Mouse (Mus musculus): ENCODE measurements around the gene N4bp2l2.
"Not testable (repeated sequence)": the region's sequence is repeated elsewhere in the genome, so short reads cannot be mapped to it uniquely, and the experiment has no call there.

Gene N4bp2l2

DNA sequence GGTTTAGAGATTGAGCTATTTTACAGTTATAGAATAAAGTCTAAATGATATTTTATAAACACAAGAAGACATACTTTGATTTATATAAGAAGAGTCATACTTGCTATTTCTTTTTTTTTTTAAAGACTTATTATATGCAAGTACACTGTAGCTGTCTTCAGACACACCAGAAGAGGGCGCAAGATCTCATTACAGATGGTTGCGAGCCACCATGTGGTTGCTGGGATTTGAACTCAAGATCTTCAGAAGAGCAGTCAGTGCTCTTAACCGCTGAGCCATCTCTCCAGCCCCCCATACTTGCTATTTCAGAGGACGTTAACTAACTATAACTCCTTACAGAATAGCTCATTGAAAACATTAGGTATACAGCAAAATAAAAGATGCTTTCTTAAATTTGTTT lies 22.6 kb downstream of the N4bp2l2 start:
- not testable (repeated sequence) for DNase-seq (ENCODE audit: low spot score)

DNA sequence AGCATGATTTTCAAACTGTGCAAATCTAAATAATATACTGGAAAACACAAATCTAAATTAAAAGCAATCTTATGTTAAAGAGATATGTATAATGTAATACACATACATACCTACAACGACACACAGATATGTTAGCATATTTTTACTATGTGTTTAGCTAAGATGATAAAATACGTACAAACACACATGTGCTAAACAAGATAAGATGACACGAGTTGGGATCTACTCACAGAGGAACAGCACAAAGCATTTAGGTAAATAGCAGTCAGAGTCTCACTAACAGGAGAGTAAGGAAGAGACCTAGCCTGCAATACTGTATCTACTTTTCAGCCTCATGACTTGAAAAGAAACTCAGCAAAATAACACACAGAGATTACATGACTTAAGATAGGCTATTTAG lies 24.5 kb downstream of the N4bp2l2 start:
- DNase-seq (ENCODE audit: low spot score), result peak; percentile 62

DNA sequence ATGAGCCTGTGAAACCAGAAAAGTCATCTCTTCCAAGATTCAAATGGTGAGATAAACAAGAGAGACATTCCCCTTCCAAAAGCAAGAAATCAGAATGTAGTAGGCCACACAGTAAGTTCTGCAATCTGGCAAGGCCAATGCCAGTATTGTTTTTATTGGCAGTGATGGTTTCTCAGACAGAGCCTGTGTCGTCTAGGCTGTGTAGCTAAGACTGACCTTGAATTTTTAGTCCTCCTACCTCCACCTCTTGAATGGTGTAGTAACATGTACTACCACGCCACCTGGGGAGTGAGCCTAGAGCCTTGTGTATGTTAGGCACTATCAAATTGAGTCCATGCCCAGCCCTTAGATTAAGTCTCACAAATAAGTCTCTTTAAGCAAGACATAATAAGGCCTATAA lies 36.3 kb downstream of the N4bp2l2 start:
- DNase-seq (ENCODE audit: low spot score), result no peak

DNA sequence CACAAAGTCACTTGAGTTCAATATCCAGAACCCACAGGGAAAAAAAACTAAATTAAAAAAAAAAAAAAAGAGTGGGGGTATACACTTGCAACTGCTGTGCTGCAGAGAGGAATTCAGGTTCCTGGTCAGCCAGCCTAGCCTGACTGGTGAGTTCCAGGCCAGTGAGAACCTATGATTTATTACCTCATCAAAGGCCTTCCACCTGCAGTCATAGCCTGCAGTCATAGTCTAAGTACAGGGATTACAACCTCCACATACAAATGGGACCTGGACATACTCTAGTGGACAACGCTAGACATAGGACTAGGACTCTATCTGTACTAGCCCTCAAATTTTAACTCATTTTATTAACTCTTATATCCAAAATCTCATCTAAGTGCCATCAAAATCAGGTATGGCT lies 36.7 kb downstream of the N4bp2l2 start:
- no peak for DNase-seq (ENCODE audit: low spot score)

DNA sequence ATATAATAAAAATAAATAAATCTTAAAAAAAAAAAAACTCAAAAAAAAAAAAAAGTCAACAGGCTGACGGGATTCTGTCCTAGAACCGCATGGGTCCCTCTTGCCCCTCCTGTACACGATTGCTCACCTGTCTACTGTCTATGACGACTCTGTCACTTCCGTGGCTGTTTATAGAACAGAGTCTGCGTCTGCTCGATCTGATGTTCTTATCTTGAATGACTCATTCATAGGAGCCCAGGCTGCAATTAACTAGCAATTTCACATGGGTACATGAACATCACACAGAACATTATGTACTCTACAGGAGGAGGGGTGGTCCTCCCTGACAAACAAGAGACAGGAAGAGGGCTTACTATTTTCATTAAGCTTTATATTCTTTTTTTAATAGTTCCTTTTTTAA lies 40.5 kb downstream of the N4bp2l2 start:
- no peak for DNase-seq (ENCODE audit: low spot score)

DNA sequence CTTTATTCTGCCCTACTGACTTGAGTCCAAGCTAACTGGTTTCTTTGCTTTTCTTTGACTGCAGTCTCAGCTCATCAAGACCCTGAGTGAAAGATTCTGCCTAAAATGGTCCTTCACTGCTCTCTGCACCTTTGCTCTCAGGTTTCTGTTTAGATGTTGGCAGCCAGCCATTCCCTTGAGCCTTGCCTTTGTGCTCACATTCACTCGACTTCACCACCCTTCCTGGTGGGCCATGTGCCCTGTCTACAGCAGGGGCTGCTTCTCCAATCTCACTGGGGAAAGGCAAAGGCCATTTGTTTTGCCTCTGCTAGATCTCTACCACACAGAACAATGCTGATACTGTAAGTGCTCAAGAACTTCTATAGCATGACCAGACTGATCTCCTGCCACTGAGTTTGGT lies 43.2 kb downstream of the N4bp2l2 start:
- DNase-seq (ENCODE audit: low spot score), result no peak

DNA sequence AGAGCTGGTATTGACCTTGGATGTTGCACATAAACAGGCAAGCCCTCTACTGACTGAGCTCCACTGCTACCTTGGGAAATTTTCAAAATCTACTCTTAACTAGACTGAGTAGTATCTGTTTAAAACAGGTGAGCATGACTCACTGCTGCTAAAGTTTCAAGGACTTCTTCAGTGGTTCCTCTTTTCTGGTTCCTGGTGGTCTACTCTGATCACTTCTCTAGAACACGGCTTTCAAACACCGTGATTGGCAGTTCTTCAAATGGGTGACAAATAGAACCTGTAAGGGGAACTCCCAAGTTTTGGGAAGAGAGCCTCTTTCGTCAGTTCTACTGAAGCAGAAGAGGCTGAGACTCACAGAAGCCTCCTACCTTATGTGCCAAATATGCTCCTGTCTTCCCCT lies 44.4 kb downstream of the N4bp2l2 start:
- DNase-seq (ENCODE audit: low spot score), result no peak

DNA sequence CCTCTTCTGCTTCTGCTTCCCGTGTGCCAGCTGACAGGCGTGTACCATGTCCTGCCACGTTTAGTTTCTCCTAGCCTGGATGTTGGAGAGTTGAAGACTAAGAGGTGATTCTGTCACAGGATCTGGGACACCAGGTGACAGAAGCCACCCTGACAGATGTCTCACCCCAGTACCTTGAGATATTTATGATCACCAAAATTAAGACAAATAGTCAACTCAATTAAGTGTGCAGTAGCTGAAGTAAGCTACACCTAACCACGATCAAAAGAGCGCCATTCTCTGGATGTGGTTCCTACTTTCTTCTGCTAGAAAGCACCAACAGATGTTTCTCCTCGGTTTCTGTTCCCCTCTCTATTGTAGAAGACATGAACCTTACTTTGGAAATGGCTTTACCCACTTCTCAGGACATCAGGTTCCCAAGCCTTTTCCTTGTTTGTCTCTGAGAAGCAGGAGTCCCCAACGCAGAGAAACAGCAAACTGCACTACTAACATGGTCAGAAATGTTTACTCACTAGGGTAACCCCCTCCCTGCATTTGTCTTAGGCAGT lies 45.3 kb downstream of the N4bp2l2 start:
- DNase-seq (ENCODE audit: low spot score), result no peak

DNA sequence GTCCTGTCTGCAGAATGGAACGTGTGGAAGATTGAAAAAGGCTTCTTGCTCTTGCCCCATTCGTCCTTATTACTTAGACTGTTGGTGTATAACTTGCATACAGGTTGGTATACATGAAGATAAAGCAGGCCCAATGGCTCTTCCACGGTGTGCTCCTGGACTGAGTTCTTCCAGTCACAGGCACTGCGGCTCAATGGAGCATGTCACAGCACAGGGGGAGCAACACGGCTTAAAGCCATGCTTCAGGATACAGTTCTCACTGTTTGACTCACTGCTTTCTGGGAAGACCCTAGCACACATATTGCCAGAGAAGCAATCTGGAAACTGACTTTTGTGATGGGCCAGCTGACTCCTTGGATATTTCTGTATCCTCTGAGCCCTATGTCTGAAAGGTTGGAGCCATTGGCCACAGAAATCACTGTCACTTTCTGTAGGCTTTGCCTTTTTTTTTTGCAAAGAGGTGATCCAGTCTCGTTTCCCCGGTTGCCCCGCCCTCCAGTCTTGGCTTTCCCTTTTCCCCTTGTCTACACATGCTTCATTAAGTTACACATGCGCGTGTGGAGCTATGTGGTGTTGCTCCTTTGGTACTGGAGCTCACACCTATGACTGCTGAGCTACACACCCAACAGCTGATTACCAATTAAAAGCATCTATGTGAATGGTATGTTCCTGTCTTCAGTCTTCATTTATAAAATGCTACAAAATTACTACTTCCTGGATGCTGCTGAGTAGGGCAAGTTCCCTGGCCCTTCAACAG lies 47.2 kb downstream of the N4bp2l2 start:
- no peak for DNase-seq (ENCODE audit: low spot score)

DNA sequence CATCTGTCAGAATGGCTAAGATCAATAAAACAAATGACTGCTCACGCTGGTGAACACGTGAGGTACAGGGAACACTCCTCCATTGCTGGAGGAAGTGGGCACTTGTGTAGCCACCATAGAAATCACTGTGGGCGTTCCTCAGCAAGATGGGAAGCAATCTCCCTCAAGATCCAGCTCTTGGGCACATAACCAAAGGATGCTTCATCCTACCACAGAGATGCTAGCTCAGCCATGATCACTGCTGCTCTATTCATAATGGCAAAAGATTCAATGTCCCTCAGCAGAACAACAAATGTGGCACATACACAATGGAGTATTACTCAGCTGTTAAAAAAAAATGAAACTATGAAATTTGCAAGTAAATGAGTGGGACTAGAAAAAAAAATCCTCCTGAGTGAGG lies 49.3 kb downstream of the N4bp2l2 start:
- DNase-seq (ENCODE audit: low spot score), result no peak

DNA sequence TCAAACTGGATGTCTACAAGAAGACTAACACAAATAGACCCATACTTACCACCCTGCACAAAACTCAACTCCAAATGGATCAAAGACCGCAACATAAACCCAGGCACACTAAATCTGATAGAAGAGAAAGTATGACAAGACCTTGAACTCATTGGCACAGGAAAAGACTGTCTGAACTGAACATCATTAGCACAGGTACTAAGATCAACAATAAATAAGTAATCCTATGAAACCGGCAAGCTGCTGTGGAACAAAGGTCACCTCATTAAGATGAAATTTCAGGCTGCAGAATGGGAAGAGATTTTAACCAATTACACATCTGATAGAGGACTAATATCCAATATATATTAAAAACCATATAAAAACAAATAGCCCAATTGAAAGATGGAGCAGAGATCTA lies 49.8 kb downstream of the N4bp2l2 start:
- DNase-seq (ENCODE audit: low spot score), result no peak

DNA sequence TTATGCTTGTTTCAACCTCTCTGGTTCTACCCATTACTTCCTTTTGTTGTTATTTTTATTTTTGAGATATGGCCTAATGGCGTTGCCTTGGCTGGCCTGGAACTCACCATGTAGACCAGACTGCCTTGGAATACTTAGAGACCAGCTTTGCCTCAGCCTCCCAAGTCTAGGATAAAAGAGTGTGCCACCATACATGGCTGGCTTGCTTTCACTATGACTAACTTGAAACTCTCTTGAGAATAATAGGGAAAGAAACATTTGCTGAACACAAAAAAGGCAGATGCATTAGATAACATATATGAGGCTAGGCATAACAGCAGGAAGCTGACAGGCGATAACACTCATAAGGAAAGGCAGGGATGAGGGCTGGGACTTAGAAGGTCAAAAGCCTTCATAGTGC lies 51.9 kb downstream of the N4bp2l2 start:
- DNase-seq (ENCODE audit: low spot score), result no peak

DNA sequence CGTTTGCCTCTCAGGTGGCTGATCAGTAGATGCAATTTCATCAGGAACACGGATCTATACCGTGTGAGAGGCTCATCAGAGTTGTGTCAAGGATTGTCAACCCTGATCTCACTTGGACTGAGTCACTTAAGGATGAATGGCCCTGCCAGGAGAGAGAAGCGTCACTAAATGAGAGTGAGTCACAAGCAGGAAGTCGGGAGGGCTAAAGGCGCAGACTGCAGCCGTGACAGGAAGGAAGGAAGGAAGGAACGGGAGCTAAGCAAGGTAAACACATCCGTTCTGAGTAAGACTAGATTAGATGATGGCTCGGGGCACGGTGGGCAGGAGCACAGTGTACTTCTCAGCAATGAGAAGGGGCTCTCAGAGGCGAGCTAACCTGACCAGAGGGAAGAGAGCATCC lies 54.3 kb downstream of the N4bp2l2 start:
- no peak for DNase-seq (ENCODE audit: low spot score)

DNA sequence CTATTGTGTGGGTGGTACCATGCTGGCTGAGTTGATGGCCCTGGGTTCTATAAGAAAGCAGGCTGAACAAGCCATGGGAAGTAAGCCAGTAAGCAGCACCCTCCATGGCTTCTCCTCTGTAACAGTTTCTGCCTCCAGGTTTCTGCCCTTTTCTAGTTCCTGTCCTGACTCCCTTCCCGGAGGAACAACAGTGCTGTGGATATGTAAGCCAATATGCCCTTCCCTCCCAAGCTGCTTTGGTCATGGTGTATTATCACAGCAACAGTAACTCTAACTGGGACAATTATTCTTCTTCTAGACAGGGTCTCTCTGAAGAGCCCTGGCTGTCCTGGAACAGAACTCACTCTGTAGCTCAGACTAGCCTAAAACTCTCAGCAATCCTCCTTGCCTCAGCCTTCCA lies 54.8 kb downstream of the N4bp2l2 start:
- DNase-seq (ENCODE audit: low spot score), result no peak

DNA sequence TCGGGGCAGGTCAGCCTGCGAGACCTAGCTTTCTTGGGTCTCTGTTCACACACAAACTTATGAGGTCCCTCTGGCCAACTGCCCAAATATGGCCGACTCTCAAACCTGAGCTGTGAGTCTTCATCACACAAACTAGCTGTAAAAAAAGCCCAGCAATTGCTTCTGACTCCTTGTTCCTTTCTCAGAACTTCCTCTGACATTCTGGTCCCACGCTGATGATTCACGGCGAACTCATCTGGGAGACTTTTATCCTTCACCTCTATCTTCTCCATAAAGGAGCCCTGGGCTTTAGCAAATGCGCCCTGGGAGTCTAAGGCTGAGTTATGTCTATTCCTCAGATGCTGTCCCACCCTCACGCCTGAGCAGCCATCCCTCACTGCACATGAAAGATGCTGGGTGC lies 58.4 kb downstream of the N4bp2l2 start:
- DNase-seq (ENCODE audit: low spot score), result no peak

DNA sequence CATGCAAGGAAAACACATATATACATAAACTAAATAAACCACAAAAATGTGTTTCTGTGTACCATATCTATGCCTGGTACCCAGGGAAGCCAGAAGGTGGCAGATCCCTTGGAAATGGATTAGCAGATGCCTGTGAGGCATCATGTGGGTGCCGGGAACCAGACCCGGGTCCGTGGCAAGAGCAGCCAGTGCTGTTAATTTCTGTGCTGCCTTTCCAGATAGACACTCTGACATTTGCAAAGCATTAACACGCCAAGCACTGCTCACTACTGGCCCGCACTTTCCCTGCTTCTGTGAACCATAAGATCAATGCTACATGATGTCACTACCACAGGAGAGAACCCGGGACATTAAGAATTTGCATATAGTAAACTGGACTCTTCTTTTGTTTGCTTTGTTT lies 59.9 kb downstream of the N4bp2l2 start:
- no peak for DNase-seq (ENCODE audit: low spot score)

DNA sequence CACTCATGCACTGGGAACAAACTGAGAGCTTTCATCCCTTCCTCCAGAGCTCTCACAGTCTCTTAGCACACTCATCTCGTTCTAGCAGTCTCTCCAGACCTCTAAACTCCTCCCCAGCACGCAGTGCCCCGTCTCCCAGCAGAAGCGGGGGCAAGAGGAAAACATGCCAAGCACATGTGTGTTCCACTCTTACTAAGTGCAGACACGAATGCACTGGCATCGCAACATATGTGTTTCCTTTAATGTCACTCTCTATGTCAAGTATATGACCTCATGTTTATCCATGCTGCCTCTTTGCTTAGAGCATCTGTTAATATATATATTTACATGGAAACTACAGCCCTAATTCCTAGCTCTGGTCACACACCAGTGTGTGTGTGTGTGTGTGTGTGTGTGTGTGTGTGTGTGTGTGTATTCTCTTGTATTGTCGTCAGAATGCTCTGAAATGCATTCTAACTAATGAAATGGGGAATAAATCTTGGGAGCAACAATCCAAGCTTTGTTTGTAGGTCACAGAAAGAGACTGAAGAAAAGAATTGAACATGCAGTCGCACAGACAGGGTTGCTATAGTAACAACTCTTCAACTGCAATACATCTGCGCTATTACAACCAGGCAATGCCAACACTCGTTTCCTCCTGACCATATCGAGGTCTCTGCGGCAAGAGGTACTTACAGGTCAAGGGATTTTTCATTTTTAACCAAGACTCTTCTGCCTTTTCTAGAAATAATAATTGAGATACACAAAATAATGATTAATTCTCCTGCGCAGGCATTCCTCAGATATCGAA lies 64.3 kb downstream of the N4bp2l2 start:
- no peak for DNase-seq (ENCODE audit: low spot score)

DNA sequence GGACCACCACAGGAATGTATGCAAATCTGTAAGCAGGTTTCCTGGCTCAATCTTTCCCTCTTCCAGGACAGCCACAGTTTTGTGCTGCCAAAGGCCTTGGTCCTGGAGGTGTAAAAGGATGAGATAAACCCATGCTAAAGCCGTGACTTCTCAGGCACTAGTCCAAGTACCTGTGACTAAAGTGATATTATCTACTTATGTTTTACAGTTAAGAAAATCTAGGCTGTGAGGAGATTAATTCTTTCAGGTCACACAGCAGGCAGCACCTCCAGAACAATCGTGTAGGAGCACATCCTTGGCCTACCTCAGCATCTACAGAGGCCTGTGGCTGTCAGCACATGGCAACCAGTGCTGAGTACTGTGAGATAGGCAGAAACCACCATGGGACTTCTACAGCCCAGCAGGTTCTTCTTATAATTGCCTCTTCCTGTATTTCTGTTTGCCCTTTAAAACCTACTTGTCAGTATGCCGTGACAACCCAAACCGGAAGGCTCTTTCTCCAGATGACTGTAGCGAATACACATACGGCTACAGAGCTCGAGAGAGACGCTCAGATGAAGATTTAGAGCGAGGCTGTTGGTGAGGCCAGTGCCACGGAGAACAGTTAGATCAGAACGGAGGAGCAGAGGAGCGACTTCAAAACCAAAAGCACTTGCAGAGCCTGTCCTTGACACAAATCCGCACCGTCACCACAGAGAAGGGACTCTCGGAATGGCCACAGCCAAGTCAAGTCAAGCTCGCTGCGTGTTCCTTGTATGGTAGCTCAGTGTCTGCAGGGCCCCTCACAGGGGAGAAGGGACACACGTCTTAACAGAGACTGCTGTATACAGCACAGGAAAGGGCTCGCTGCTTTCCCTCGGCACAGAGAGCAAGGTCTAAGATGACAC lies 65.2 kb downstream of the N4bp2l2 start:
- DNase-seq (ENCODE audit: low spot score), result no peak

DNA sequence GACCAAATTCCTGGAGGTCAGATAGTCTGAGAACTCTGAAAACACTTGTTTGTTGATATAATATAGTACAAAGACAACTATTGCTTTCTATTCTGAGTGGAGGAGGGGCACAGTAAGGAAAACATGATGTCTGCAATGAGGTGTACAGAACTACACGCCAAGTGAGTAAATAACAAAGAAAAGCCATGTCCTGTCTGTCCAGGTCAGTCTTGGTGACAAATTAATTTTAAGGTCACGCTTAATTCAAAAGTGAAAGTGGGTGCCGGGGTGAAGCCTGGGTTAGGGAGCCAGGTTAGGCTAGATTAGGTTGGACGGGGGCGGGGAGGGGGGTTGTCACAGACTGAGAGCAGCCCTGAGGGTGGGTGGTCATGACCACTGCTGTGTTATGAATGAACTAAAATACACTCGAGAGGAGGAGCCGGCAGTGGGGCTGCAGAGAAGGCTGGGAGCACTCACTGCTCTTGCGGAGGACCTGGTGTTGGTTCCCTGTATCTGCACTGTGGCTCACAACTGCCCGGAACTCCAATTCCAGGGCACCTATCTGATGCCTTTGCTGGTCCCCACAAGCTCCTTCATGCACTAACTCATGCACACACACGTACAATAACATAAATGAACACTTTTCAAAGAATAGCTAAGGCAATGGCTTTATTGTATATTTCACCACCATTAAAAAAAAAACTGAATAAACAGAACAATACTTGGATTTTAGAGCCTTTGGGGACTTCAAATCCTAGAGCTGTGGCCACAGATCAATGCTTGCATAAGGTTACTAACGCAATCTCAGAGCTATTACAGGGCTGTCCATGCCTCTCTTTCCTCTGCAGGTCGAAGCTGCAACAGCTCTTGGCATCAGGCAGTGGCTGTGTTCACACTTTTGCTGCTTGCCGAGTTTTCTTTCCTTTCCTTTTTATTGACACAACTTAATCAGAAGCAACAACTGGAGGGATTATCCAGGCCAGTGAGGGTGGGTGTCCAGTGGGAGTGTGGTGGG lies 66.4 kb downstream of the N4bp2l2 start:
- no peak for DNase-seq (ENCODE audit: low spot score)

DNA sequence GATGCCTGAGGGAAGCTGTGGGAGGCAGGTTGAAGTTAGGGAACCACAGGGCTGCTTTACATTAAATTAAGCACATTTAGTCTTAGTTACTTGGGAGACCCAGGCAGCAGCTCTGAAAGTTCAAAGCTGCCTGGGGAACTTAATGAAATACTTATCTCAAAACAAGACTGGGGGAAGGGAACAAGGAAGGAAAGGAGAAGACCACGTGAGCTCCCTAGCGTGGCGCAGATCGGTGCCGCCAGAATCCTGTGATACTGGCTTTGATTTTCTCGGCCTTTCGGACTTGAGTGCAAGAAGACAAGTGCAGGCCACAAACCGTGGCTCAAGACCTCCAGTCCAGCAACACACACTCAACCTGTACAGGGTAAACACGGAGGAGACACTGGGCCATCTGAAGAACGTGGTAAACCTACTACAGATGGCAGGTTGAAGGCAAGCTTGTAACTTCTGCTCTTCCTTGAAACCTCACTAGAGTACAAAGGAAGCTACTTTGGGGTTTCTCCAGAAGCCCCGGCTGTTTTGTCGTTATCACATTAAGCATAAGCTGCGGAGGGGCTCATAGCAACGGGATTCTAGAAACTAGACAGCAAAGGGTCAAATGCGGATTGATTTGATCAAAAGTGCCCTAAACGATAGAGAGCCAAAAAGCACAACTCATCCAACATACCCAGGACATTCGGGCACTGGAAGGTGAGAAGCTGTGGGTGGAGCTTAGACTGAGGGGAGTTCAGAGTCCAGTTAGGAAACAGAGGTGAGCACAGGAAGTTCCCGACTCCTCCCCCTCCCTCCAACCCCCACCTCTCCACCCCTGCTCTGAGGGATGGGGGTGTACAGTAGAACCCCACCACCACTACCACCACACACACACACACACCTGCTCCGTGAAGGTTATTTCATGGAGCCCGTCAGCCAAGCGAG lies 67.5 kb downstream of the N4bp2l2 start:
- no peak for DNase-seq (ENCODE audit: low spot score)

All from c-Kit-positive CD71-positive TER-119-positive erythroid progenitor cells, embryonic 14.5 days (primary cell).